Mouse (Mus musculus) erythroid progenitor cell, adult 5-6 weeks (primary cell): ENCODE measurements around the gene Pdf. TPM values are rescaled to one million over a fixed set of nuclear protein-coding genes. Genes with fewer than 3 reads are reported as not detected.
"Not testable (repeated sequence)": the region's sequence is repeated elsewhere in the genome, so short reads cannot be mapped to it uniquely, and the experiment has no call there.

Source experiments
- ATAC-seq: replicated peaks from 2 replicates; pipeline ENCODE4 v1.8.0; 2016; ENCODE audit warnings: moderate number of reproducible peaks, mild to moderate bottlenecking, moderate TSS enrichment, inconsistent platforms; ENCODE audit not compliant: poor library complexity, low FRiP score, severe bottlenecking
- total RNA-seq, 2 experiments: library from RNA; stranded (forward) in 1 of 2; stranded (reverse) in 1 of 2; fragments of 150-400 nt in 1 of 2; fragments of 186-747, 209-891 nt in 1 of 2; gene quantifications; 2 replicates each; pipeline versions ENCODE4 v1.2.3 to v1.2.4; 2015 to 2017; ENCODE audit warnings: low replicate concordance in 2 of 2

Gene Pdf
- total RNA-seq, 2 experiments from 2014 or later = 10.8 to 13.4 TPM

GRCm38 (mm10) chr8:107045478-107045877, 2.9 kb downstream of the Pdf start:
- ATAC-seq = no peak

- no peak for ATAC-seq
Observed at GRCm38 (mm10) chr8:107040632-107041031, 7.8 kb downstream of the Pdf start.

DNA sequence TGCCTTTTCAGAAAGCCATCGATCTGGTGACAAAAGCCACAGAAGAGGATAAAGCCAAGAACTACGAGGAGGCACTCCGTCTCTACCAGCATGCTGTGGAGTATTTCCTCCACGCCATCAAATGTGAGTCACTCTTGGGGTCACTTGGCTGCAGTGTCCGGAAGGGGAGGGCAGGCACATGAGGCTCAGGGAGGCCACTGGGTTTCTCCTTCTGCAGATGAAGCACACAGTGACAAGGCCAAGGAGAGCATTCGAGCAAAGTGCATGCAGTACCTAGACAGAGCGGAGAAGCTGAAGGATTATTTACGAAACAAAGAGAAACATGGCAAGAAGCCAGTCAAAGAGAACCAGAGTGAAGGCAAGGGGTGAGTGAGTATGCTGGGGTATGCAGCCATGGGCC, 11.8 kb downstream of the Pdf start:
- ATAC-seq = no peak

- ATAC-seq = no peak
Observed at GRCm38 (mm10) chr8:107035641-107036040, 12.8 kb downstream of the Pdf start.

GRCm38 (mm10) chr8:107033609-107034008, 14.8 kb downstream of the Pdf start:
- not testable (repeated sequence) for ATAC-seq

DNA sequence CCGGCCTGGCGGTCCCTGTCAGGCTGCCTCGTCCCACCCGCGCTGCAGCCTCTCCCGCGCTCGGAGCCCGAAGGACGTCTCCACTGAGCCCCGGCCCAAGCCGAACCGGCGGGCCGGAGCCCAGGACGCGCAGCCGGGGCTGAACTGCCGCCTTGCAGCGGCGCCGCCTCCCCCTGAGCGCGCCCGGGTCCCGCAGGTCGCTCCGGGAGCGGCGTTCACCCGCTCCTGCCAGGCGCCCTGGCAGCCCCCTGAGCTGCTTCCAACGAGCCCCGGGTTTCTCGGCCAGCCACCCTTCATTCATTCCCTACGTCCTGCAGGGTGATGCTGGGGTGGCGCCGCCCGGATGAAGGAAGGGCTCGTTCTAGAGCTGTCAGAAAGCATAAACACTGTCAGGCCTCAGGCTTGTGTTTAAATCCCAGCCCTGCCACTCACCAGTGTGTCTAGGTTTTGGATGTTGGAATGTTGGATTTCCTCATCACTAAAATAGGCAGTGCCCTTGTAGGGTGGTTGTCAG, 16.8 kb downstream of the Pdf start:
- ATAC-seq = peak; percentile 70

DNA sequence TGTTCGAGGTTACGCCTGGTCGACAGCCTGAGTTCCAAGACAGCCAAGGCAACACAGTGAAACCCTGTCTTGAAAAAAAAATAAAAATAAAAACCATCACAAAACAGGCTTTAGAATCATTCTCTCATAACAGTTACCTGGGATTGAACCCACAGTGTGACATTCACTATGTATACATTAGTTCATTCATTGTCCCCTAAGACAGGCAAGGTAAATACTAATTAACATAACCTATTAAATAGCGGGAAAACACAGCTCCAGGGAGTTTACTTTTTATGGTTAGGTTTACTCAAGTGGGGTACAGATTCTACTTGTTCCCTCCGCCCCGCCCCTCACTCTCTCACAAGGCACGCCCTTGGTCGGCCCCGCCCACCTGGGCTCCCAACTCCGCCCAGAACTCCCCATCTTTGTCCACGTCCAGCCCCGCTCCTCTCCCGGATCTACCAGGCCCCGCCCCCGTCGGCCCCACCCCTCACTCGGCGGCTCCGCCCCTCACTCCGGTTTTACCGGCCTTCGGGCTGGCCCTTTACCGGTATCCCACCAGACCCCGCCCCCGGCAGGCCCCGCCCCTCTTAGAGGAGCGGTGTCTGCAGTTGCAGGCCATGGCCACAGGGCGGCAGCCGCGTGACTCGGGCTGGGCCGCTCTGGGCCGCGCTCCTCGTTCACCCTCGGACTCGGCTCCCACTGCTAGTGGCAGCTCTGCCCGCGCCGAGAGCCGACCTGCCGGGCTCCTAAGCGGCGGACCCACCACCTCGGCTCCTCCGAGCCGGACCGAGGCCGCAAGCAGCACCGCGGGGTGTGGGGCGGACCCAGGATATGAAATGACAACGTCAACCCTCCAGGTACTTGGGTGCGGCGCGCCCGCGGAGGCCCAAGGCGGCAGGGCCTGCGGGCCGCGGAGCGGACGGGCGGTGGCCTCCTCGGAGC, 17.5 kb downstream of the Pdf start, which contains the start of gene Vps4a:
Vps4a (plus strand) TSS at position 573 of the 927 bp plus-strand sequence.
- peak; percentile 88 for ATAC-seq

DNA sequence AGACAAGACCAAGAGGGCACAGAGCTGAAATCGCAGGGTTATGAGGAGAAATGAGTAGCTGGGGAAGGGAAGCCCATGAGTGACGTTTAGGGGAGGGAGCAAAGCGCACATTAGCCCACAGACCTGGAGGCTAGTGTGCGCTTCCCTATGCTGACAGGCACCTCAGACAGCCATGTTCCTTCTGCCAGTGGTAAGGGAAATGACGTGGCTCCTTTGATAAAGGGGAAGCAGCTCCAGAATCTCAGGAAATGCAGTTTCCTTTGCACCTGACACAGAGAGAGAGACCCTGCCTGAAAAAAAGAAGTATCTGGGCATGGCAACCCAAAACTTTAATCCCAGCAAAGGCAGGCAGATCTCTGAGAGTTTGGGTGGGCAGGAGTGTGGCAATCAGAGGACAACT, 18.4 kb downstream of the Pdf start:
- ATAC-seq = no peak

GRCm38 (mm10) chr8:107029310-107029709, 19.1 kb downstream of the Pdf start:
- ATAC-seq = no peak

- no peak for ATAC-seq
Observed at GRCm38 (mm10) chr8:107023479-107023878, 24.9 kb downstream of the Pdf start.

DNA sequence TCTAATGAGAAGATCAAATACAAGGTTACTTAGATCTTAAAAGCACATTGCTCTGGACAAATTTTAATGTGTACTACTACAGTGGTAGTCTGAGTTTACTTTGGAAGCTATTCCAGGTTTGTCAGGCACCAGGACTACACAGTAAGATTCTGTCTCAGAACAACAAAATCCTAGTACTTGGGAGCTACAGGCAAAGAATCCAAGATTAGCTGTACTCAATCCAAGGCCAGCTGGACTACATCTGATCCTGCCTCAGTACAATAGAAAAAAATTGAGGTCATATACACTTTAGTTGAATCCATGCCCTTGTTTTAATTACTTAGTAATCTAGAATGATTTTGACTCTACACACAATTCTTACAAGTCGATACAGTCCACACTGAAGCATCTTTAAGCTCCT, 33.5 kb downstream of the Pdf start:
- no peak for ATAC-seq

DNA sequence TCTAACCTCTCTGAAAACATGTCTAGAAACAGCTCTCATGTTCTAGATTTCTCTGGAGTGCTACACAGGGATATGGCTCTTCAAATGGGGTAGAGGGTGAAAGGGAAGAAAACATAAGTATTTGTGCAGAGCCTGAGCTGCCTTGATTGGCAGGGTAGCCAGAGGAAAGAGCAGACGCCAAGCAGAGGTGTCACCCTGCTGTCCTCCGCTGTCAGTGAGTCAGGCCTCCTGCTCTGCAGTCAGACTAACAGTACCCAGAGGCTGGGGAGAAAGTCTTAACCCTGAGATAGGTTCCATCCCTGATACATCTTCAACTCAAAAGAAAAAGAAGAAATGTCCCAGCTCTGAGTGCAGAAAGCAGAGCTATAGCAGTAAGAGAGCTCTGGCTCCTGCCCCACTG, 35.7 kb downstream of the Pdf start:
- no peak for ATAC-seq

DNA sequence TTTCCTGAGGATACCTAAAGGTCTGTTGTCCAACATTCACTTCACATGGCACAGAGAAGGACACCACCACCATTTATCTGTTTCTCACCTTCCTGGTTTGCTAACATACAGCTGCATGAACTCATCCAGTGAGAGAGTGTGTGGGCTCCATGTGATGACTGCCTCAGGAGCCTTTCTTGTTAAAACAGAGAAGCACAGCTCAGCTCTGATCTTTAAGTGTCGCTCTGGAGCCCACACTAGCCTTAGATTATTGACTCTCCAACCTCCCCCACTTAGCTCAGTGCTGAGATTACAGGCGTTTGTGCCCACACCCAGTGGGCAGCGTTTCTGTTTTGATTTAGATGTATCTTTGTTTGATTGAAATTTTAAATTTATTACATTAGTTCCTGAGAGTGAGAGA, 40.6 kb downstream of the Pdf start:
- no peak for ATAC-seq

DNA sequence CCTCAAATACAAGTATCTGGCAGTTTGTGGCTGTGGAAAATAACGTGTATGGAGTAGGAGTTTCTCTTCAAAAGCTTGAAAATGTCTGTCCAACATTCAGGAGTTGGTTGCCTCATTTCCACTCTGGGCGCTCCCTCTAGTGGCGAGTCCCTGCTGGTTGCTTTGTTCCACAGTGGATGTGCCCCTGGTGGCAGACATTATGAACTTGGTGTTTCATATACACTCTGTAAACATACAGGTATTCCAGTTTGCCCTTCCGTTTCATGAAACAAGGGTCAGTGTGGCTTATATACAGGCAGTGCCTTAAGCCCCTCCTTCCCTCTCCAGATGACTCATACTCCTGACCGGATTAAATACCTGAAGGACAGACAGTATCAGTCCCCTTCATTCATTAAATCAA, 45.9 kb downstream of the Pdf start:
- peak; percentile 82 for ATAC-seq

DNA sequence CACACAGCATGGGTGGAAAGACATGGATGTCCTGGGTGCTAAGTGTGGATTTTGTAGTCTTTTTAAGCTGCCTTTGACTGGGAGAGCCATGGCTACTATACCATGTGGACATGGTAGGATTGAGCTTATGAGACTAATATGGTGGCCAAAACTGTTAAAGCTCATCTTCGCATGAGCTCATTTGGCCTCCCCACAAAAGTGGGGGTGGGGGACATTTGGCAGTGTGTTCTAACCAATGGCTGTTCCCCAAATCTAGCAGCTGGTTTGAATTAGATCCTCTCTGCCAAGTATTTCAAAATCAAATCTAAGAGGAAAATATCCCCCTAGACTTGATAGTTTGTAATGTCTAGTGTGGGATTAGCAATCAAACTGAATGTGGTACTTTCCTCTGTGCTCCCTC, 49.3 kb downstream of the Pdf start:
- no peak for ATAC-seq

DNA sequence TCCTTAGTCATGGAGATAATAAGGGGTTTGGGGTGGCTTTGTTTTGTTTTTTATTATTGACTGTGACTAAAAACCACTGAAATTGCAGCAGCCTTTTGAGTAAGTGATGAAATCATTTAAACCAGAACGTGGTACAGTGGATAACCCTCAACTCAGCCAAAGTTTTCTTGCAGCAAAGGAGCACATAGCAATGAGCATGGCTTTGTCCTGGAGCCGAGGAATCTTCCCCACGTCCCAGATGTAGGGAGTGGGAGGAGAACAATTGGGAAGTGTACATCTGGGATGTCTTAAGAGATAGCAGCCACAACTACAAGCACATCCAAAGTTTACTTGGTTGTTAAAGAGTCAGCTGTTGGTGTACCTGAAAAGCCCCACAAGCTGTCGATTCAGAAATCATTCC, 51.0 kb downstream of the Pdf start:
- ATAC-seq = no peak

- ATAC-seq = not testable (repeated sequence)
Observed at GRCm38 (mm10) chr8:106996339-106996738, 52.1 kb downstream of the Pdf start.
